ENCODE assay signal across 24 mouse cellular contexts in genomic region chr2:27058251-27058650, GRCm38 (mm10). TPM values are rescaled to one million over a fixed set of nuclear protein-coding genes. Genes with fewer than 3 reads are reported as not detected.
A peak's percentile ranks its signal among the peaks of the same experiment; 100 is the strongest.
DNase-seq lines count a peak whose midpoint lies in the region; ATAC-seq and TF ChIP-seq lines count a peak whose summit lies in the region.
"Had no signal": no experiment of that assay in that cellular context is flagged by ENCODE, and none has a peak within 500 bp of the region (broad histone marks: within the 10 kb centered on the region; RNA-seq: fewer than 3 reads in every experiment).

No protein-coding gene starts in this region.

- no peak overlapping the region for H3K9ac ChIP-seq in intestine, embryonic 14.5 days (ENCODE audit: low read length)
- no peak overlapping the region for H3K9ac ChIP-seq in intestine, postnatal 0 days (ENCODE audit: low read depth, low read length)
- H3K9ac ChIP-seq in embryonic facial prominence, embryonic 13.5 days = peak overlapping the region; percentile 49; the same call in 1 of the 2 replicates
- H3K9ac ChIP-seq in intestine, embryonic 15.5 days = no peak overlapping the region
- H3K9ac ChIP-seq in limb, embryonic 13.5 days = peak overlapping the region; percentile 3; the same call in 1 of the 2 replicates
- H3K9ac ChIP-seq in hindbrain, embryonic 13.5 days = no peak overlapping the region; the same call in 1 of the 2 replicates
- H3K9ac ChIP-seq: forebrain, embryonic 12.5 days; forebrain, postnatal 0 days; hindbrain, embryonic 15.5 days; midbrain, embryonic 12.5 days had no signal

- H3K27me3 ChIP-seq in intestine, embryonic 14.5 days (replicated peaks; ENCODE audit: control insufficient read depth, insufficient read depth, low read length) = no peaks in the 10 kb centered on the region
- no peaks in the 10 kb centered on the region for H3K27me3 ChIP-seq in intestine, postnatal 0 days (replicated peaks; ENCODE audit: control insufficient read depth, insufficient read depth, low read length)
- H3K27me3 ChIP-seq in embryonic facial prominence, embryonic 13.5 days = no peaks in the 10 kb centered on the region
- H3K27me3 ChIP-seq in intestine, embryonic 15.5 days (replicated peaks) = no peaks in the 10 kb centered on the region
- H3K27me3 ChIP-seq in limb, embryonic 13.5 days = no peaks in the 10 kb centered on the region
- no peaks in the 10 kb centered on the region for H3K27me3 ChIP-seq in hindbrain, embryonic 13.5 days
- H3K27me3 ChIP-seq: forebrain, embryonic 12.5 days; hindbrain, embryonic 15.5 days; midbrain, embryonic 12.5 days had no signal

- H3K36me3 ChIP-seq in intestine, embryonic 14.5 days (ENCODE audit: control insufficient read depth, insufficient read depth, low read length) = no peaks in the 10 kb centered on the region
- H3K36me3 ChIP-seq in intestine, postnatal 0 days (ENCODE audit: control insufficient read depth, insufficient read depth) = no peaks in the 10 kb centered on the region
- no peaks in the 10 kb centered on the region for H3K36me3 ChIP-seq in embryonic facial prominence, embryonic 13.5 days
- no peaks in the 10 kb centered on the region for H3K36me3 ChIP-seq in intestine, embryonic 15.5 days
- H3K36me3 ChIP-seq in limb, embryonic 13.5 days = no peaks in the 10 kb centered on the region
- no peaks in the 10 kb centered on the region for H3K36me3 ChIP-seq in hindbrain, embryonic 13.5 days
- H3K36me3 ChIP-seq: forebrain, embryonic 12.5 days; heart, embryonic 10.5 days; hindbrain, embryonic 15.5 days; midbrain, embryonic 12.5 days had no signal

- H3K4me1 ChIP-seq in intestine, embryonic 14.5 days (replicated peaks; ENCODE audit: control insufficient read depth, insufficient read depth, low read length) = peaks cover 5% of the 10 kb centered on the region; the same call in 1 of the 2 replicates
- H3K4me1 ChIP-seq in intestine, postnatal 0 days (replicated peaks; ENCODE audit: control insufficient read depth, insufficient read depth, low read length) = no peaks in the 10 kb centered on the region; the same call in 1 of the 2 replicates
- peaks cover 18% of the 10 kb centered on the region for H3K4me1 ChIP-seq in embryonic facial prominence, embryonic 13.5 days
- peaks cover 13% of the 10 kb centered on the region for H3K4me1 ChIP-seq in intestine, embryonic 15.5 days (replicated peaks)
- peaks cover 37% of the 10 kb centered on the region for H3K4me1 ChIP-seq in limb, embryonic 13.5 days
- no peaks in the 10 kb centered on the region; the same call in 1 of the 2 replicates for H3K4me1 ChIP-seq in hindbrain, embryonic 13.5 days (replicated peaks)
- H3K4me1 ChIP-seq: forebrain, embryonic 12.5 days; megakaryocyte, embryonic 14.5 days; midbrain, embryonic 12.5 days had no signal

- no peak for DNase-seq in intestine, embryonic 14.5 days (ENCODE audit: low spot score)
- DNase-seq in cerebellum, postnatal 36 days = no peak
- no peak for DNase-seq in ovary, postnatal 36 days (ENCODE audit: low spot score)
- DNase-seq: adrenal gland, postnatal 36 days; cerebellum, adult 18-20 months; forebrain, postnatal 0 days; gastrocnemius, postnatal 10 days; lung, postnatal 4 days; right cerebral cortex, postnatal 4 days had no signal

- no peak overlapping the region for H3K4me3 ChIP-seq in intestine, embryonic 14.5 days (ENCODE audit: low read depth, low read length)
- no peak overlapping the region for H3K4me3 ChIP-seq in intestine, postnatal 0 days (ENCODE audit: low read depth, low read length)
- no peak overlapping the region for H3K4me3 ChIP-seq in embryonic facial prominence, embryonic 13.5 days
- H3K4me3 ChIP-seq in intestine, embryonic 15.5 days (replicated peaks) = no peak overlapping the region
- peak overlapping the region; percentile 4; the same call in 1 of the 2 replicates for H3K4me3 ChIP-seq in limb, embryonic 13.5 days
- H3K4me3 ChIP-seq in hindbrain, embryonic 13.5 days = no peak overlapping the region
- H3K4me3 ChIP-seq: erythroblast, embryonic 14.5 days; forebrain, embryonic 12.5 days; heart, embryonic 10.5 days; hindbrain, embryonic 15.5 days; left cerebral cortex, adult 2 months; megakaryocyte, embryonic 14.5 days; midbrain, embryonic 12.5 days had no signal

- ATAC-seq in intestine, embryonic 14.5 days (replicated peaks; ENCODE audit: low FRiP score, low TSS enrichment, low read depth) = no peak
- ATAC-seq in intestine, postnatal 0 days = no peak
- no peak for ATAC-seq in embryonic facial prominence, embryonic 13.5 days (ENCODE audit: insufficient number of reproducible peaks, insufficient read depth, low FRiP score, low TSS enrichment, low read depth)
- ATAC-seq in intestine, embryonic 15.5 days = no peak
- 0 out of 2 replicates have a peak, but pooled peaks have one; percentile 12 for ATAC-seq in limb, embryonic 13.5 days (ENCODE audit: low FRiP score, low read depth)
- ATAC-seq in hindbrain, embryonic 13.5 days (ENCODE audit: low FRiP score) = no peak
- ATAC-seq: CD4-positive, CD25-positive, alpha-beta regulatory T cell, adult 4 months; forebrain, postnatal 0 days; inflammation-experienced regulatory T-cells, adult 6 months had no signal

- TF ChIP-seq CTCF in intestine, postnatal 0 days (IDR thresholded peaks at IDR 0.05; ENCODE audit: low read depth) = no peak

- H3K4me2 ChIP-seq in intestine, embryonic 14.5 days (ENCODE audit: low read length) = 0 out of 2 replicates have a peak overlapping the region, but pooled peaks have one; percentile 5
- H3K4me2 ChIP-seq in intestine, postnatal 0 days (replicated peaks; ENCODE audit: low read depth) = no peak overlapping the region; the same call in 1 of the 2 replicates
- peak overlapping the region; percentile 26 for H3K4me2 ChIP-seq in embryonic facial prominence, embryonic 13.5 days
- peak overlapping the region; percentile 36 for H3K4me2 ChIP-seq in intestine, embryonic 15.5 days (replicated peaks)
- H3K4me2 ChIP-seq in limb, embryonic 13.5 days (replicated peaks) = peak overlapping the region; percentile 50
- H3K4me2 ChIP-seq in hindbrain, embryonic 13.5 days = no peak overlapping the region
- H3K4me2 ChIP-seq: forebrain, embryonic 12.5 days; hindbrain, embryonic 15.5 days; liver, embryonic 11.5 days; midbrain, embryonic 12.5 days had no signal

- H3K27ac ChIP-seq in intestine, embryonic 14.5 days (ENCODE audit: low read depth) = no peak overlapping the region
- H3K27ac ChIP-seq in intestine, postnatal 0 days (ENCODE audit: low read depth, low read length) = no peak overlapping the region
- H3K27ac ChIP-seq in embryonic facial prominence, embryonic 13.5 days = peak overlapping the region; percentile 73
- no peak overlapping the region for H3K27ac ChIP-seq in intestine, embryonic 15.5 days
- peak overlapping the region; percentile 75; the same call in 1 of the 2 replicates for H3K27ac ChIP-seq in limb, embryonic 13.5 days
- H3K27ac ChIP-seq in hindbrain, embryonic 13.5 days = no peak overlapping the region
- H3K27ac ChIP-seq: forebrain, embryonic 12.5 days; heart, embryonic 10.5 days; hindbrain, embryonic 15.5 days; left cerebral cortex, adult 2 months; midbrain, embryonic 12.5 days had no signal

- no peaks in the 10 kb centered on the region for H3K9me3 ChIP-seq in intestine, embryonic 14.5 days (ENCODE audit: control insufficient read depth, low read length)
- H3K9me3 ChIP-seq in intestine, postnatal 0 days (ENCODE audit: control insufficient read depth) = no peaks in the 10 kb centered on the region
- no peaks in the 10 kb centered on the region for H3K9me3 ChIP-seq in embryonic facial prominence, embryonic 13.5 days
- no peaks in the 10 kb centered on the region for H3K9me3 ChIP-seq in intestine, embryonic 15.5 days
- no peaks in the 10 kb centered on the region for H3K9me3 ChIP-seq in limb, embryonic 13.5 days
- H3K9me3 ChIP-seq in hindbrain, embryonic 13.5 days = no peaks in the 10 kb centered on the region
- H3K9me3 ChIP-seq: forebrain, embryonic 12.5 days; heart, embryonic 10.5 days; hindbrain, embryonic 15.5 days; megakaryocyte, embryonic 14.5 days; midbrain, embryonic 12.5 days had no signal

- 25% methylated on average over 4 of the region's 4 CpGs for WGBS in intestine, embryonic 14.5 days
- WGBS in intestine, postnatal 0 days = 30% methylated on average over 4 of the region's 4 CpGs
- WGBS in embryonic facial prominence, embryonic 13.5 days = 48% methylated on average over 4 of the region's 4 CpGs
- 37% methylated on average over 4 of the region's 4 CpGs for WGBS in intestine, embryonic 15.5 days
- WGBS in limb, embryonic 13.5 days = 15% methylated on average over 4 of the region's 4 CpGs
- 60% methylated on average over 4 of the region's 4 CpGs for WGBS in hindbrain, embryonic 13.5 days

RNA-seq across cellular contexts. Expression of gene Mymk, which starts 13.7 kb away (rescaled TPM):
- not detected in 2 replicates for polyA plus RNA-seq in intestine, embryonic 14.5 days (2014; fragmentation: Nextera tagmentation; extraction: Ambion mirVana)
- not detected in 2 replicates for polyA plus RNA-seq in intestine, postnatal 0 days (2015; fragmentation: Nextera tagmentation; extraction: Ambion mirVana)
- 3.5 and 6.4 TPM in 2 replicates for polyA plus RNA-seq in embryonic facial prominence, embryonic 13.5 days (2015; fragmentation: Nextera tagmentation; extraction: Ambion mirVana)
- 0.15 and 0.24 TPM in 2 replicates for polyA plus RNA-seq in intestine, embryonic 15.5 days (2015; fragmentation: Nextera tagmentation; extraction: Ambion mirVana)
- polyA plus RNA-seq in limb, embryonic 13.5 days (2015; fragmentation: Nextera tagmentation; extraction: Ambion mirVana) = 43.3 and 49.0 TPM in 2 replicates
- polyA plus RNA-seq in hindbrain, embryonic 13.5 days (2015; fragmentation: Nextera tagmentation; extraction: Ambion mirVana) = 0.56 and 1.1 TPM in 2 replicates
- polyA plus RNA-seq: CD4-positive, CD25-positive, alpha-beta regulatory T cell, adult 4 months; erythroblast, embryonic 14.5 days; inflammation-experienced regulatory T-cells, adult 6 months had no signal

RNA-seq across cellular contexts. Expression of gene Adamtsl2, which starts 20.9 kb away (rescaled TPM):
- polyA plus RNA-seq in intestine, embryonic 14.5 days (2014; fragmentation: Nextera tagmentation; extraction: Ambion mirVana) = 2.0 TPM in 2 replicates
- 1.0 and 1.3 TPM in 2 replicates for polyA plus RNA-seq in intestine, postnatal 0 days (2015; fragmentation: Nextera tagmentation; extraction: Ambion mirVana)
- 2.9 and 4.3 TPM in 2 replicates for polyA plus RNA-seq in embryonic facial prominence, embryonic 13.5 days (2015; fragmentation: Nextera tagmentation; extraction: Ambion mirVana)
- polyA plus RNA-seq in intestine, embryonic 15.5 days (2015; fragmentation: Nextera tagmentation; extraction: Ambion mirVana) = 2.0 and 2.2 TPM in 2 replicates
- polyA plus RNA-seq in limb, embryonic 13.5 days (2015; fragmentation: Nextera tagmentation; extraction: Ambion mirVana) = 13.3 and 13.8 TPM in 2 replicates
- 7.6 and 8.9 TPM in 2 replicates for polyA plus RNA-seq in hindbrain, embryonic 13.5 days (2015; fragmentation: Nextera tagmentation; extraction: Ambion mirVana)
- polyA plus RNA-seq: erythroblast, embryonic 14.5 days; inflammation-experienced regulatory T-cells, adult 6 months had no signal

RNA-seq across cellular contexts. Expression of gene Slc2a6, which starts 30.5 kb away (rescaled TPM):
- 0.76 and 0.94 TPM in 2 replicates for polyA plus RNA-seq in intestine, embryonic 14.5 days (2014; fragmentation: Nextera tagmentation; extraction: Ambion mirVana)
- 0.59 and 0.93 TPM in 2 replicates for polyA plus RNA-seq in intestine, postnatal 0 days (2015; fragmentation: Nextera tagmentation; extraction: Ambion mirVana)
- polyA plus RNA-seq in embryonic facial prominence, embryonic 13.5 days (2015; fragmentation: Nextera tagmentation; extraction: Ambion mirVana) = 0.44 and 0.84 TPM in 2 replicates
- 0.97 and 1.3 TPM in 2 replicates for polyA plus RNA-seq in intestine, embryonic 15.5 days (2015; fragmentation: Nextera tagmentation; extraction: Ambion mirVana)
- 0.75 and 0.77 TPM in 2 replicates for polyA plus RNA-seq in limb, embryonic 13.5 days (2015; fragmentation: Nextera tagmentation; extraction: Ambion mirVana)
- polyA plus RNA-seq in hindbrain, embryonic 13.5 days (2015; fragmentation: Nextera tagmentation; extraction: Ambion mirVana) = 5.5 and 6.1 TPM in 2 replicates

RNA-seq across cellular contexts. Expression of gene Cacfd1, which starts 48.5 kb away (rescaled TPM):
- polyA plus RNA-seq in intestine, embryonic 14.5 days (2014; fragmentation: Nextera tagmentation; extraction: Ambion mirVana) = 55.0 and 56.8 TPM in 2 replicates
- polyA plus RNA-seq in intestine, postnatal 0 days (2015; fragmentation: Nextera tagmentation; extraction: Ambion mirVana) = 41.5 and 42.8 TPM in 2 replicates
- polyA plus RNA-seq in embryonic facial prominence, embryonic 13.5 days (2015; fragmentation: Nextera tagmentation; extraction: Ambion mirVana) = 78.0 and 80.0 TPM in 2 replicates
- polyA plus RNA-seq in intestine, embryonic 15.5 days (2015; fragmentation: Nextera tagmentation; extraction: Ambion mirVana) = 49.0 and 60.5 TPM in 2 replicates
- polyA plus RNA-seq in limb, embryonic 13.5 days (2015; fragmentation: Nextera tagmentation; extraction: Ambion mirVana) = 96.3 and 102 TPM in 2 replicates
- 117 and 125 TPM in 2 replicates for polyA plus RNA-seq in hindbrain, embryonic 13.5 days (2015; fragmentation: Nextera tagmentation; extraction: Ambion mirVana)

Comparison
In these comparisons a context has a peak if more than half of its experiments do, and no peak if none do; other contexts are left out.
1. H3K4me2 ChIP-seq: peak in intestine, embryonic 14.5 days (single experiment), embryonic facial prominence, embryonic 13.5 days (single experiment), intestine, embryonic 15.5 days (single experiment) and limb, embryonic 13.5 days (single experiment); none in intestine, postnatal 0 days (single experiment) and hindbrain, embryonic 13.5 days (single experiment).
2. H3K27ac ChIP-seq: peak in embryonic facial prominence, embryonic 13.5 days (single experiment) and limb, embryonic 13.5 days (single experiment); none in intestine, embryonic 14.5 days (single experiment), intestine, postnatal 0 days (single experiment), intestine, embryonic 15.5 days (single experiment) and hindbrain, embryonic 13.5 days (single experiment).
3. H3K9ac ChIP-seq: peak in embryonic facial prominence, embryonic 13.5 days (single experiment) and limb, embryonic 13.5 days (single experiment); none in intestine, embryonic 14.5 days (single experiment), intestine, postnatal 0 days (single experiment), intestine, embryonic 15.5 days (single experiment) and hindbrain, embryonic 13.5 days (single experiment).